Mouse (Mus musculus) MEL-GATA-1-ER (cell line): ENCODE results near the gene Itgb1bp1.

ENCODE experiments used
- DNase-seq: peaks from one replicate; pipeline ENCODE4 v3.0.0-alpha.2; 2012; ENCODE audit warnings: low read depth; ENCODE audit errors: extremely low read depth

The Itgb1bp1 gene

DNA sequence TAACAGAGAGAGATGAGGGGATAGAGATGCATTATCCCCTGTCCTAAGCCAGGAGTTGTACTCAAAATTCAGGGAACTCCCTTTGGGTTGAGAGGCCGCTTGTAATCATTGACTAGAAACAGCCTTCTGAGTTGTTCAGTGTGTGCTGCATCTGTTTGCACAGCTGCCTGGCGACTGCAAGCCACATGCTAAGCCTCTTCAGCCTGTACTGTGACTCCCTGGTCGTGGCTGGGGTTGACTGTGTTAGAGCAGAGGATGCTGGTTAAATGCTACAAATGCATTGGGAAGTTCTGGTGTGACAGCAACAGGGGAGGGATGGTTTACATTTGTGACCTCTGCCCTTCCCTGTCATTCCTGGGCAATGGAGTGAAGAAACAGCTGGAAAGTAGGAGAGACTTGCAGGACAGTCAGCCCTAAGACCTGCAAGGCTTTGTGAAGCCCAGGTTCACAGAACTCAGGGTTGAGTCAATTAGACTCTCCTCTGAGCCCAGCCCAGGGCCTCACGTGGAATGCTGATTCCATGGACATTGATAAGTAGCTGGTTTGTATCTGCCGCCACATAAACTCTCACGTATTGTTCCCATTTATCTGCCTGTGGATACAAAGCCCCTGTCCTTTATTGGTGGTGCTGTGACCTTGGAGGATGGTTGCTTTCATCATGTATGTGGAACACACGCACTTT is 38.2 kb downstream of the Itgb1bp1 start:
- no peak for DNase-seq

DNA sequence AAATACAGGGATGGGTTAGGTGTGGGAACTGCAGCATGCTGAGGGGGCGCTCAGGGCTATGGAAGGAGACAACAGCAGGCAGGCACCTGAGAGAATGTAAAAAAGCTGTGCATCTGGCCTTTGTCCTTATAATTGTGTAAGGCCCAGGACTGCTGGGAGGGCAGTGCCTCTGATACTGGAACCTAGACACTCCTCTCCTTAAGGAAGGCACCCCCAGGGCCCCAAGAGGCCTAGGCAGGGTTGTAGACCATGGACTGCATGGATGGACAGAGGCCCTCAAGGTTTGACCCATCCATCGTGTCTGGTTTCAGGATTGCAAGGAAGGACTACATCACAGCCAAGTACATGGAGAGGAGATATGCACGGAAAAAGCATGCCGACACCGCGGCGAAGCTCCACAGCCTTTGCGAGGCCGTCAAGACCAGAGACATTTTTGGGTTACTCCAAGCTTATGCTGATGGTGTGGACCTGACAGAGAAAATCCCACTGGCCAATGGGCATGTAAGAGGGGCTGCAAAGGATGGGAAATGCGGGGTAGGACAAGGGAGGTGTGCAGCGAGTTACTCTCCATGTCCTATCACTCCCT is 41.6 kb downstream of the Itgb1bp1 start:
- no peak for DNase-seq

GRCm38 (mm10) chr12:21241965-21242364 is 44.1 kb downstream of the Itgb1bp1 start:
- no peak for DNase-seq

DNA sequence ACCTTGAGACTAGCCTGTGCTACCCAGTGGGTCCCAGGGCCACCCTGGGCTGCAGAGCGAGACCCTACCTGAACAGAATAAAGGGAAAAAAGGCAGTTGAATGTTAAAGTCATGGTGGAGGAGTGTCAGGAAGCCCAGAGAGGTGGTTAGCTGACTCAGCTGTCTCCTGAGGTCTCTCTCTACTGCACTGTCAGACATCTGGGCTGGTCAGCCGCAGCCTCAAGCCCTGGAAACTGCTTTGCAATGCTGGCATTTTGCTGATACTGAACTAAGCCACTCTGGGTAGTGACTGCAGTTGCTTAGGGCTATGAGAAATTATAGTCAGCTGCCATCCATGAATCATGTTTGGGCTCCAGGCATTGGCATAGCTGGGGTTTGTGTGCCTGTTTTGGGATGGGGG is 51.5 kb downstream of the Itgb1bp1 start:
- no peak for DNase-seq

DNA sequence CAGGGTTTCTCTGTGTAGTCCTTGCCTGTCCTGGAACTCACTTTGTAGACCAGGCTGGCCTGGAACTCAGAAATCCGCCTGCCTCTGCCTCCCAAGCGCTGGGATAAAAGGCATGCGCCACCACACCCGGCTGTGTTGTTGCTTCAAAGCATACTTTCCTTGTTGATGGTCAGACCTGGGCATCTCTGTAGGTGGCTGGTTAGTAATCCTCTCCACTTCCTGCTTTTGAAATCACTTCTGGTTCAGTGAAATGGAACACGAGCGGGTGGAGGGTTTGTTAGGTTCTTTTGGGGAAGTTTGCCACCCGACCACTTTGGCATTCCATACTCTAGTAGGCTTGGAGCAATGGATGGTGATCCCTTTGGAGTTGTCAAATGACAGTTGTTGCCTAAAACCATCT is 52.4 kb downstream of the Itgb1bp1 start:
- DNase-seq = no peak

DNA sequence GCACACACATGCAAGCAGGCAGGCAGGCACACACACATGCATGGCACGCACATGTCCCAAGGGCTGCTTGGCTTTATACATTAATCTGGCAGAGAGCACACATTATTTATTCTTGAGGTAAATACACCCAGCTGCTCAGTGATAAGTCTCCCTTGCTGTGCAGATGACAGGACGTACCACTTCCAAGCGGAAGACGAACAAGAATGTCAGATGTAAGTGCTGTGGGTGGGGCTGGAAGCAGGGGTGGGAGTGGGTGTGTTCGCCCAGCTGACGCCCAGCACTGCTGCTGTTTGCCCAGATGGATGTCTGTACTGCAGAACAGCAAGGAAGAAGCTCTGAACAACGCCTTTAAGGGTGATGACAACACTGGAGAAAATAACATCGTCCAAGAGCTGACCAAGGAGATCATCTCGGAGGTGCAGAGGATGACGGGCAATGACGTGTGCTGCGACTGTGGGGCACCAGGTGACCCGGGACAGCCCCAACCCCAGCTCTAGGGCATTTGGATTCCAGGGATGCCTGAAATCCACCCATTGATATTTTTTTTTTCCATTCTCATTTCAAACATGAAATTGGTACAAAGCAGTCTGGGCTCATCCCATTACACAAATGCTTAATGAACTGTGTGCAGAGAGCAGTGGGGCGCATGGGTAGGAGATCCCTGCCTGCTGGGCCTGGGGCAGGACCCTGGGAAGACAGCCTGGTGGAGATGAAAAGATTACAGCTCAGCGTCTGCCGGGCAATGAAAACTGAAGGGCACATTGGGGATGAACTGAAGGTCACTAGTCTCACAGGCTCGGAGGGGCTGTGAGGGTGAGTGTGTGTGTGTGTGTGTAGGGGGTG is 56.8 kb downstream of the Itgb1bp1 start:
- peak; percentile 83 for DNase-seq

DNA sequence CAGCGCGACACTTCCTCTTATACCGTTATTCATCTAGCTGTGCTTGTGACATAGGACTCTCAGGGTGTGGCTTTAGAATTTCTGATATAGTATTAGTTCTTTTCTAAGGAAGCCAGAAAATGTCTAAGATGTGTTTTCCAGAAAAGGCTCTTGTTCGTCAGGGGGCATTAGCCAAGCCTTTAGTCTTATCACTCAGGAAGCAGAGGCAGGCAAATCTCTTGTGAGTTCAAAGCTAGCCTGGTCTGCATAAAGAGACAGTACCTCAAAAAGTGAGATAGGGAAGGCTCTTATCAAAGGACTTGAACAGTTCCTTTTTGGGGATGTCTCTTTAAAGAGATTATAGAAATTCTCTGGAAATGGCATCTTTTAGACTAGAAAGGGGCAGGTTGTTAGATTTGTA is 57.4 kb downstream of the Itgb1bp1 start:
- peak; percentile 91 for DNase-seq

- peak; percentile 61 for DNase-seq
These were observed 58.8 kb downstream of the Itgb1bp1 start for GRCm38 (mm10) chr12:21227076-21227980.

DNA sequence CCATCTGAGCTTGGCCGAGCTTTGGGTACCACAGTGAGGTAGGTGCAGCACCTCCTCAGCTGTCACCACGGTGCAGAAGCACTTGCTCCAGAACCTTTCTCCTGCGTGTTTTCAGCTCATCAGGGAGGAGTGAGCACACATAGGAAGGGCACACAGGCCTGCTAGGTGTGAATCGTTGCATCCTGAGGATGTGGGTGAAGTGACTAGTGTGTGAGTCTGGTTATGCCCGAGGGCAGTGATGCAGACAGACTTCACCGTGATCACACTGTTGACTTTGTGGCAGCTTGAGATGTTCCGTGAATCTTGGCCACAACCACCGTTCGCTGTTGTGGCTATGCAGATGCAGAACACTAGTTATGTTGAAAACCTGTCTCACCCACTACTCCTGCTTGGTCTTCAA is 59.8 kb downstream of the Itgb1bp1 start:
- no peak for DNase-seq

GRCm38 (mm10) chr12:21225358-21225757 is 60.7 kb downstream of the Itgb1bp1 start:
- no peak for DNase-seq

DNA sequence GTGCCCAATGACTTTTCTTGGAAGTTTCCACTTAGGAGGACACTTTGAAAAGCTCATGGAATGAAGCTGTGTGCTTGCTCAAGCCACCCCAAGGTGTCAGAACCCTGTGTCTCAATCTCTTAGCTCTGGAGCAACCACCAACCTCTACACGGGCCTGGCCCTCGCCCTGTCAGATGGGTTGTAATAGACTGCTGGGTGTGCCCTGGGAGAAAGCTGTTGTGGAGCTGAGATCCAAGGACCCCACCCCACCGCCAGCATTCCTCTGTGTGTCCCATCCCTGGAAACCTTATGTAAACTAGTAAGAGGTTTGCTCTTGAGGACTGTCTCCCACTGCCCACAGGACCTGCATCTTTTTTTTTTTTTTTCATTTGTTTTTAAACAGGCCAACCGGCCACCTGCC is 62.2 kb downstream of the Itgb1bp1 start:
- DNase-seq = no peak

GRCm38 (mm10) chr12:21220596-21220995 is 65.5 kb downstream of the Itgb1bp1 start:
- DNase-seq = no peak

- DNase-seq = no peak
These were observed 68.2 kb downstream of the Itgb1bp1 start for GRCm38 (mm10) chr12:21217776-21218444.

DNA sequence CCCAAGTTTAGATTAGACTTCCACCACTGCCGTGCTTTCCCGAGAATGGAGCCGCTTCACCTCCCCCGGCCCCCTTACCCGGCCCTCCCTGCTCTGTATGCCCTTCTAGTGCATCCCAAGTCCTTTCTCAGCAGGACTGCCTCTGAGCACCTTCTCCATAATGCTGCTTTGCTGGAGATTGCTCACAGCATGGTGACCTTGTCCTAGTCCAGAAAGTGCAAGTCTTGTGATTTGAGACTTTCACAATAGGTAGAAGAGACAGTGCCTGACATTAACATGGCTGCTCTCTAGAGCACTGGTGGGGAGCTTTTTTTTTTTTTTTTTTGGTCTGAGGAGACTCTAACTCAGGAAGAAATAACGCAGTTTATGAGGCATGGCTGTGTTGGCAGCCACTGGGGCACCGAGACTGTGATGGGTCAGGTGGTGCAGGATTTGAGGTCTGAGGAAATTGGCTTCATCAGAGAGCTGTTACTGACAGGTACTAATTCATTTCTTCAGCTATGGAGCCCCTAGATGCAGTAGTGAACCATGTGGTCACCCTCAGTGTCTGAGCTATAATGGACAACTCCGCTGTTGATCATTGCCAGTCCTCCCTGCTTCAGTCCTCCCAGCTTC is 71.4 kb downstream of the Itgb1bp1 start:
- no peak for DNase-seq

GRCm38 (mm10) chr12:21212876-21213275 is 73.2 kb downstream of the Itgb1bp1 start:
- DNase-seq = no peak

DNA sequence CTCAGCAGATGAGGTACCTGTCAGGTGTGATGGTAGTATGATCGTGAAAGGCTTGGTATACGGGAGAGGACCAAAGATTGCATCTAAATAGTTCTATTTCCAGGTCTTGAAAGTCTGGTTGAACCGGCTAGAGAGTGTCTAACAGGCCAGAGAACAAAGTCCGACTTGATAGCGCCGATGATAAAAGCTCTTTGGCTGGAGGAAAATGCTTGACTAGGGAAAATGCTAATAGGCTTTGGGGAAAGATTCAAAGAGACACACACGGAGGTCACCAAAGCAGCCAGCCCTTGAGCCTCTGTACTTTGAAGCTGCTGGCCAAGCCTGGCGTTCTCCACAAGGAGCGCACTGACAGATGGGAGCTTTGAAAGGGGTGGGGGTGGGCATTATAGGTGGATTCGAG is 76.8 kb downstream of the Itgb1bp1 start:
- DNase-seq = no peak

DNA sequence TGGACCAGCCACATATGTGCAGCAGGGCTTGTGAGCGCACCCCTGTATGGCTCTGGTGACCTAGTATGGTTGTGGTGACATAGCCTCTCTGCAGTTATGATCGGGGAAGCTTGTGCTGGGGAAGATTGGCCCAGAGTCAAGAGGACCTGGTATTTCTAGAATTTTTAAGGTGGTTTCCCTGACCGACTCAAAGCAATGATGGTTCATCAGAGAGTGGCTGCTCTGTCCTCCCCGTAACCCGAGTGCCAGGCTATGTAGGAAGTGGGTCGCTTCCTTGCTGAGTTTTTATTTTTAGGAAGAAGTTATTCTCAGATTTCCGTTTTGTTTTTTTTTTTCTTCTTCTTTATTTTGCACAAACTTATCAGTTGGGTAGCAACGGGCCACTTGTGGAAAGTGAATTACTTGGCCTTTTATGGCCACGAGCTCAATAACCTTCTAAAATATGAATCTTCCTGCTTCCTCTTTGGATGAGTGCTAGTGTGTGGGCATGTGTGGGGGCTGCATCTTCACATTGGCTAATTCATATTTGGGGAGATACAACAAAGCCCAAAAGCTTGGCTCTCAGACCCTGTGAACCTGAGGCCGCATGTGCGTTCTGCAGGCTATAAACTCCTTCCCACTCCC is 77.8 kb downstream of the Itgb1bp1 start:
- no peak for DNase-seq

DNA sequence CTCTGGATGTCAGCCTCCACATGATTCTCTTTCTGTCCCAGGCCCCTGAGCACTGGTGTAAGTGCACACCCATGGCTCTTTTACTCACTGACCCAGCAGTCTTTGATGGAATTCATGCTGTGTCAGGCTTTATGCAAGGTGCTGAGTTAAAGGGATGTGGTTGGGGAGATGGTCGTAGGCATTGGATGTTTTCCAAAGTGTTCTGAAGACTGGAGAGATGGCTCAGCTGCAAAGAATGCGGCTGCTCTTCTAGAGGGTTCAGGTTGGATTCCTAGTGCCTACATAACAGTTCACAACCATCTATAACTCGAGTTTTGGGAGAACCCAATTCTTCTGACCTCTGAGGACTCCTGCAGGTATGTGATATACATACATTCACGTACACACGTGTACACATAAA is 78.7 kb downstream of the Itgb1bp1 start:
- DNase-seq = no peak

- DNase-seq = no peak
These were observed 80.3 kb downstream of the Itgb1bp1 start for GRCm38 (mm10) chr12:21205799-21206198.

GRCm38 (mm10) chr12:21204701-21205312 is 81.3 kb downstream of the Itgb1bp1 start:
- no peak for DNase-seq
